Mouse (Mus musculus): Measurements from ENCODE around the gene Gdpgp1. TPM values are rescaled to one million over a fixed set of nuclear protein-coding genes. Genes with fewer than 3 reads are reported as not detected.

The Gdpgp1 gene
- polyA plus RNA-seq, 1 experiment from 2014 or later: 3.5 TPM

- H3K4me3 ChIP-seq (ENCODE audit: low read length): peak overlapping the region; percentile 71
- H3K4me1 ChIP-seq (ENCODE audit: insufficient read depth, low read length): peaks cover 47% of the 10 kb centered on the region
- peak; percentile 9; the same call in 1 of the 2 replicates for ATAC-seq (ENCODE audit: low FRiP score, low TSS enrichment)
- peak overlapping the region; percentile 79 for H3K9ac ChIP-seq (replicated peaks; ENCODE audit: low read length)
- peak overlapping the region; percentile 89 for H3K4me2 ChIP-seq (replicated peaks; ENCODE audit: low read depth, low read length)
- peak overlapping the region; percentile 94 for H3K27ac ChIP-seq (ENCODE audit: low read length)
- under 1% methylated on average over 11 of the region's 11 CpGs for WGBS
- H3K36me3 ChIP-seq (ENCODE audit: insufficient read depth, low read length): no peaks in the 10 kb centered on the region
- H3K9me3 ChIP-seq (ENCODE audit: low read length): no peaks in the 10 kb centered on the region
- no peaks in the 10 kb centered on the region for H3K27me3 ChIP-seq (ENCODE audit: insufficient read depth, low read length)
These were observed 33.8 kb upstream of the Gdpgp1 start for GRCm38 (mm10) chr7:80198863-80199262.

- 27% methylated on average over 6 of the region's 6 CpGs for WGBS
- H3K27ac ChIP-seq (ENCODE audit: low read length): peak overlapping the region; percentile 94
- peak overlapping the region; percentile 79 for H3K9ac ChIP-seq (replicated peaks; ENCODE audit: low read length)
- H3K36me3 ChIP-seq (ENCODE audit: insufficient read depth, low read length): no peaks in the 10 kb centered on the region
- ATAC-seq (ENCODE audit: low FRiP score, low TSS enrichment): no peak
- no peaks in the 10 kb centered on the region for H3K27me3 ChIP-seq (ENCODE audit: insufficient read depth, low read length)
- H3K9me3 ChIP-seq (ENCODE audit: low read length): no peaks in the 10 kb centered on the region
- H3K4me1 ChIP-seq (ENCODE audit: insufficient read depth, low read length): peaks cover 47% of the 10 kb centered on the region
- peak overlapping the region; percentile 71 for H3K4me3 ChIP-seq (ENCODE audit: low read length)
- H3K4me2 ChIP-seq (replicated peaks; ENCODE audit: low read depth, low read length): peak overlapping the region; percentile 89
These were observed 33.4 kb upstream of the Gdpgp1 start for GRCm38 (mm10) chr7:80199286-80199685.

- Histone ChIP-seq H3K9me3 (ENCODE audit: low read length) (no peaks in the 10 kb centered on the region), H3K4me2 (replicated peaks; ENCODE audit: low read depth, low read length) (peak overlapping the region; percentile 89), H3K36me3 (ENCODE audit: insufficient read depth, low read length) (no peaks in the 10 kb centered on the region), H3K4me1 (ENCODE audit: insufficient read depth, low read length) (peaks cover 47% of the 10 kb centered on the region), H3K27ac (ENCODE audit: low read length) (no peak overlapping the region), H3K27me3 (ENCODE audit: insufficient read depth, low read length) (no peaks in the 10 kb centered on the region), H3K4me3 (ENCODE audit: low read length) (peak overlapping the region; percentile 71), H3K9ac (replicated peaks; ENCODE audit: low read length) (peak overlapping the region; percentile 79; the same call in 1 of the 2 replicates)
- 50% methylated on average over 11 of the region's 11 CpGs for WGBS
- no peak for ATAC-seq (ENCODE audit: low FRiP score, low TSS enrichment)
These were observed 32.6 kb upstream of the Gdpgp1 start for GRCm38 (mm10) chr7:80199851-80200587.

- Histone ChIP-seq H3K4me1 (ENCODE audit: insufficient read depth, low read length) (peaks cover 51% of the 10 kb centered on the region), H3K36me3 (ENCODE audit: insufficient read depth, low read length) (no peaks in the 10 kb centered on the region), H3K4me3 (ENCODE audit: low read length) (no peak overlapping the region), H3K9me3 (ENCODE audit: low read length) (no peaks in the 10 kb centered on the region), H3K27me3 (ENCODE audit: insufficient read depth, low read length) (no peaks in the 10 kb centered on the region), H3K27ac (ENCODE audit: low read length) (no peak overlapping the region), H3K9ac (replicated peaks; ENCODE audit: low read length) (no peak overlapping the region), H3K4me2 (replicated peaks; ENCODE audit: low read depth, low read length) (peak overlapping the region; percentile 12; the same call in 1 of the 2 replicates)
- 57% methylated on average over 6 of the region's 6 CpGs for WGBS
- no peak for ATAC-seq (ENCODE audit: low FRiP score, low TSS enrichment)
These were observed 32.1 kb upstream of the Gdpgp1 start for GRCm38 (mm10) chr7:80200588-80200945.

GRCm38 (mm10) chr7:80200963-80201539 lies 31.6 kb upstream of the Gdpgp1 start:
- H3K4me3 ChIP-seq (ENCODE audit: low read length): no peak overlapping the region
- H3K27me3 ChIP-seq (ENCODE audit: insufficient read depth, low read length): no peaks in the 10 kb centered on the region
- no peaks in the 10 kb centered on the region for H3K9me3 ChIP-seq (ENCODE audit: low read length)
- no peak overlapping the region for H3K27ac ChIP-seq (ENCODE audit: low read length)
- WGBS: 49% methylated on average over 5 of the region's 5 CpGs
- no peak overlapping the region for H3K4me2 ChIP-seq (replicated peaks; ENCODE audit: low read depth, low read length)
- no peaks in the 10 kb centered on the region for H3K36me3 ChIP-seq (ENCODE audit: insufficient read depth, low read length)
- peaks cover 55% of the 10 kb centered on the region for H3K4me1 ChIP-seq (ENCODE audit: insufficient read depth, low read length)
- no peak for ATAC-seq (ENCODE audit: low FRiP score, low TSS enrichment)
- H3K9ac ChIP-seq (replicated peaks; ENCODE audit: low read length): peak overlapping the region; percentile 10; the same call in 1 of the 2 replicates

- Histone ChIP-seq H3K9me3 (ENCODE audit: low read length) (no peaks in the 10 kb centered on the region), H3K4me1 (ENCODE audit: insufficient read depth, low read length) (peaks cover 64% of the 10 kb centered on the region), H3K9ac (replicated peaks; ENCODE audit: low read length) (no peak overlapping the region), H3K36me3 (ENCODE audit: insufficient read depth, low read length) (no peaks in the 10 kb centered on the region), H3K4me3 (ENCODE audit: low read length) (no peak overlapping the region), H3K27me3 (ENCODE audit: insufficient read depth, low read length) (no peaks in the 10 kb centered on the region), H3K4me2 (replicated peaks; ENCODE audit: low read depth, low read length) (no peak overlapping the region), H3K27ac (ENCODE audit: low read length) (no peak overlapping the region)
- 90% methylated on average over 15 of the region's 15 CpGs for WGBS
- no peak for ATAC-seq (ENCODE audit: low FRiP score, low TSS enrichment)
These were observed 30.7 kb upstream of the Gdpgp1 start for GRCm38 (mm10) chr7:80201888-80202540.

GRCm38 (mm10) chr7:80202961-80203360 lies 29.7 kb upstream of the Gdpgp1 start:
- H3K36me3 ChIP-seq (ENCODE audit: insufficient read depth, low read length): no peaks in the 10 kb centered on the region
- H3K4me2 ChIP-seq (replicated peaks; ENCODE audit: low read depth, low read length): no peak overlapping the region
- no peak overlapping the region for H3K9ac ChIP-seq (replicated peaks; ENCODE audit: low read length)
- no peak for ATAC-seq (ENCODE audit: low FRiP score, low TSS enrichment)
- H3K9me3 ChIP-seq (ENCODE audit: low read length): no peaks in the 10 kb centered on the region
- 76% methylated on average over 5 of the region's 5 CpGs for WGBS
- H3K27me3 ChIP-seq (ENCODE audit: insufficient read depth, low read length): no peaks in the 10 kb centered on the region
- H3K27ac ChIP-seq (ENCODE audit: low read length): no peak overlapping the region
- no peak overlapping the region for H3K4me3 ChIP-seq (ENCODE audit: low read length)
- H3K4me1 ChIP-seq (ENCODE audit: insufficient read depth, low read length): peaks cover 65% of the 10 kb centered on the region

GRCm38 (mm10) chr7:80203638-80204096 lies 29.0 kb upstream of the Gdpgp1 start:
- no peak overlapping the region for H3K4me3 ChIP-seq (ENCODE audit: low read length)
- no peak overlapping the region for H3K4me2 ChIP-seq (replicated peaks; ENCODE audit: low read depth, low read length)
- H3K36me3 ChIP-seq (ENCODE audit: insufficient read depth, low read length): no peaks in the 10 kb centered on the region
- 41% methylated on average over 12 of the region's 12 CpGs for WGBS
- ATAC-seq (ENCODE audit: low FRiP score, low TSS enrichment): no peak
- no peak overlapping the region for H3K27ac ChIP-seq (ENCODE audit: low read length)
- H3K27me3 ChIP-seq (ENCODE audit: insufficient read depth, low read length): no peaks in the 10 kb centered on the region
- no peak overlapping the region for H3K9ac ChIP-seq (replicated peaks; ENCODE audit: low read length)
- H3K4me1 ChIP-seq (ENCODE audit: insufficient read depth, low read length): peaks cover 72% of the 10 kb centered on the region
- H3K9me3 ChIP-seq (ENCODE audit: low read length): no peaks in the 10 kb centered on the region

GRCm38 (mm10) chr7:80204362-80204761 lies 28.3 kb upstream of the Gdpgp1 start:
- Histone ChIP-seq H3K4me2 (replicated peaks; ENCODE audit: low read depth, low read length) (no peak overlapping the region), H3K4me1 (ENCODE audit: insufficient read depth, low read length) (peaks cover 74% of the 10 kb centered on the region), H3K36me3 (ENCODE audit: insufficient read depth, low read length) (no peaks in the 10 kb centered on the region), H3K9ac (replicated peaks; ENCODE audit: low read length) (no peak overlapping the region), H3K27ac (ENCODE audit: low read length) (no peak overlapping the region), H3K4me3 (ENCODE audit: low read length) (no peak overlapping the region), H3K27me3 (ENCODE audit: insufficient read depth, low read length) (no peaks in the 10 kb centered on the region), H3K9me3 (ENCODE audit: low read length) (no peaks in the 10 kb centered on the region)
- ATAC-seq (ENCODE audit: low FRiP score, low TSS enrichment): no peak
- WGBS: 75% methylated on average over 4 of the region's 4 CpGs

- peaks cover 74% of the 10 kb centered on the region for H3K4me1 ChIP-seq (ENCODE audit: insufficient read depth, low read length)
These were observed 27.7 kb upstream of the Gdpgp1 start for GRCm38 (mm10) chr7:80204961-80205360.

More at GRCm38 (mm10) chr7:80204961-80205360, 27.7 kb upstream of the Gdpgp1 start:
- H3K4me3 ChIP-seq (ENCODE audit: low read length): no peak overlapping the region
- no peaks in the 10 kb centered on the region for H3K27me3 ChIP-seq (ENCODE audit: insufficient read depth, low read length)
- H3K9ac ChIP-seq (replicated peaks; ENCODE audit: low read length): no peak overlapping the region
- no peak overlapping the region for H3K4me2 ChIP-seq (replicated peaks; ENCODE audit: low read depth, low read length)
- ATAC-seq (ENCODE audit: low FRiP score, low TSS enrichment): no peak
- H3K27ac ChIP-seq (ENCODE audit: low read length): no peak overlapping the region
- no peaks in the 10 kb centered on the region for H3K36me3 ChIP-seq (ENCODE audit: insufficient read depth, low read length)
- no peaks in the 10 kb centered on the region for H3K9me3 ChIP-seq (ENCODE audit: low read length)
- WGBS: 73% methylated on average over 7 of the region's 7 CpGs

Data from kidney, embryonic 16.5 days (tissue).